Mouse (Mus musculus) gastrocnemius, postnatal 10 days (tissue): ENCODE measurements around the gene Slc36a2. TPM values are rescaled to one million over a fixed set of nuclear protein-coding genes. Genes with fewer than 3 reads are reported as not detected.
"Not testable (repeated sequence)": the region's sequence is repeated elsewhere in the genome, so short reads cannot be mapped to it uniquely, and the experiment has no call there.

Experiments
- DNase-seq: peaks from one replicate; pipeline ENCODE4 v3.0.0; 2021; ENCODE audit warnings: mixed read lengths
- total RNA-seq, 2 experiments: library from RNA; stranded (reverse); gene quantifications; 2 replicates each; pipeline ENCODE4 v1.2.3; 2021

Gene Slc36a2
- total RNA-seq, 2 experiments from 2014 or later = 3.4 to 6.5 TPM

DNA sequence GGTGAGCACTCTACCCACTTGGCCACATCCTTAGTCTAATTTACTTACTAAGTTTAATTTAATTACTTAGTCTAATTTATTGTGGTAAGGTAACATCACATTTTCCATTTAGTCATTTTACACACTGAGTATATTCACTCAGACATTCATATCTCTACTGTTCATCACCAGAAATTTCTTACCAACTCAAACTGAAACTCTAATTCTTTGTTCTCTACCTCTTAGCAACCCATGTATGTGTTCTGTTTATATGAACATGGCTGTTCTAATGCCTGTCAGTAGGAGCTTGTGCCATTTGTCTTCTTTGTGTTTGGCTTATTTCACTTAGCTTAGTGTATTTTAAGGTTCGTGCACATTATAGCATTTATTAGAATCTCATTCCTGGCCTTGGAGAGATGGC, 52.9 kb downstream of the Slc36a2 start:
- DNase-seq = no peak

DNA sequence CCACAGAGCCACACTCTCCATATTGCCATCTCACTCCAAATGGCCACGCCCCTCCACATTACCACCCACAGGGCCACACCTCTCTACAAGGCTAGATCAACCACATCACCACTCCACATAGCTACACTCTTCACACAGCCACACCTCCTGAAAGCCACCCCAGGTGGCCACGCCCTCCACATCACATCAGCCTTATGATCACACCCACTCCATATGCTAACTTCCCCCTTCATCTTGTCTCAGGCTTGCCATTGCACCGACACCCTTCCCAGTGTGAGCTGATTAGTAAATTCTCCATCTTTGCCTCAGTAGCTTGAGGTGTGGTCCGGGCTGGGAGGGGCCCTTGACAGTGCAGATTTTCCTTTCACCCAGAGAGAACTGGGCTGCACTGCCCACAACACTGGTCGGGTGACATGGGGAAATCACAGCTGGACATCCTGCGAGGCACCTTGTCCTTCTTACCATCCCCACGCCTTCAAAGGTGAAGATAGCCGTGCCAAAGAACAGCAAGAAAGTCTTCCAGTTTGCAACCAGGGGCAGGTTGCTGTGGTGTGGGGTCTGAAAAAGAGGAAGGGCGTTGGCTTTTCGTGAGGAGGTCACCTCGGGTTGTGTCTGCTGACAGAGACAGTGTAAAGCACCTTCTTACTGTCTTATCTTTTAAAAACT, 53.7 kb downstream of the Slc36a2 start:
- no peak for DNase-seq

GRCm38 (mm10) chr11:55128411-55128810, 56.5 kb downstream of the Slc36a2 start:
- DNase-seq = no peak

- no peak for DNase-seq
Observed at GRCm38 (mm10) chr11:55127937-55128336, 56.9 kb downstream of the Slc36a2 start.

DNA sequence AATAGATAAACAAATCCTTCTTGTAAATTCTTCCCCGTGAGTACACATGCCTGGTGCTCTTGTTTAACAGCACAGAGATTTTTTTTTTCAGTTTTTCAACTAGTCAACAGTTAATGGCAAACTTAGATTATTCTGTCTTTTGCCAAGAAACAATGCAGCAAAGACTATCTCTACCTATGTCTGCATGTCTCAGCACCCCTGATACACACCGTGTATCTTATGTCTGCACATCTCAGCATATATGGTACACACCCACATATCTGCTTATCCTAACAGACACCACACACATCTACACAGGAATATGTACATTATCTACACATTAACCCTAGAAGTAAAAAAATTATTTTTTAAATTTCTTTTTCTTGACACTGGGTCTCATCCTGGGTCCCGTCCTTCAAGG, 58.2 kb downstream of the Slc36a2 start:
- DNase-seq = no peak

DNA sequence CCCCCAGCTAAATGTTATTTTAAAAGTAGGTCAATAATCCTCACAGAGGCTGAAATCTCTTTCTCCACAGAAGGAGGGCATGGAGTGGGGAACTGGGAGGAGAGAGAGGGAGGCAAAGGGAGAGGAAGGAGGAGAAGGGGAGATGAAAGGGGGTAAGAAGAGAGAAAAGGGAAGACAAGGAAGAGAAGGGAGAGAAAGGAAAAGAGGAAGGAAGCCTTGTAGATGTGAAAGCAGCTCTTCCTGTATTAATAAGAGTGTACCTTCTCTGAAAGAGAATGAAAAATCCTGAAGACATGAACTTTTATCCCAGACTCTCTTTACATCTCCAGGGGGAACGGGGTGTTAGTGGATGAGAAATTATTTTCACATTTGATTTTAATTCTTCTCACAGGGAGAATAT, 63.4 kb downstream of the Slc36a2 start:
- no peak for DNase-seq

- DNase-seq = no peak
Observed at GRCm38 (mm10) chr11:55120821-55121271, 64.0 kb downstream of the Slc36a2 start.

DNA sequence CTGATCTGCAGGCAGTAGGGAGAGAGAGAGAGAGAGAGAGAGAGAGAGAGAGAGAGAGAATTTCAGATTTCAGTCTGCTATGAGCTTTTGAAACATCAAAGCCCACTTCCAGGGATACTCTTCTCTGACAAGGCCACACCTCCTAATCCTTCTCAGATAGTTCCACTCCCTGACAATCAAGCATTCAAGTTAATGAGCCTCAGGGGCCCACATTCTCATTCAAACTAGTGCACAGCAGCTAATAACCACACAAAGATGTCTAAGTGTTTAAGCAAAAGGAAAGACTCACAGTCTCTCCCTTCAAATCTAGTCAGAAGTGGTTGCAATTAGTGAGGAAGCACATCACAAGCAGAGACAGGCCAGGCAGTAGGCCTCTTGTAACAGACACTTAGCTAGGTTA, 64.6 kb downstream of the Slc36a2 start:
- no peak for DNase-seq

DNA sequence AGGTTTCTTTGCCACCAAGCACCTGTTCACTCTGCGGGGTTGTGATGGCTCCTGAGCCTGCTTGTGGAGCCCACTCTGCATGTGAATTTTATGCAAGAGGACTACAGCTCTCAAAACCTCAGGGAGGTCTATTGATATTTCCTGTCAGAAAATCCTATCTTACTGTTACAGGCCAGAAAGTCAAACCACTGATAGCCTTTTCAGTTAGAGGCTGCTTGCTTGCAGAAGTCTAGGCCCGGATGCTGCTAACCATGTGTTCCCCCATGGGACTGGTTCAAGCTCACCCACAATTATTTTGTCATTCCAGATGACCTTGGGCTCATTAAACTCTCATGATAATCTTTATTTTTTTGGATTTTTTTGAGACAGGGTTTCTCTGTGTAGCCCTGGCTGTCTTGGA, 67.8 kb downstream of the Slc36a2 start:
- no peak for DNase-seq

DNA sequence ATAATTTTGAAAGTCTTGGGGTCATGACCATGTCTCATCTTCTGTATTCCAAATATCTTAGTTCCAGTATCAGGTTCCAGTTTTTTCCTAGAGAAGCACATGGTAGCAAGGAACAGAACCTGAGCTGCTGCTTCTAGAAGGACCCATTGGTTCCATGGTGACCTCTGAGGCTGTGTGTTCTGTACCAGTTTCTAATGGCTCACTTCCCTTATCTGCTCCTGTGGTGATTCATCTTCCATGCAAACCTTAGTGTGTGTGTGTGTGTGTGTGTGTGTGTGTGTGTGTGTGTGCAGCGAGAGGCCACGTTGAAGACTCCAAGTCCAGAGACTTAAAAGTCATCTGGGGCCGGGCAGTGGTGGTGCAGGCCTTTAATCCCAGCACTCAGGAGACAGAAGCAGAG, 68.9 kb downstream of the Slc36a2 start:
- DNase-seq = no peak

GRCm38 (mm10) chr11:55114291-55114690, 70.6 kb downstream of the Slc36a2 start:
- no peak for DNase-seq

DNA sequence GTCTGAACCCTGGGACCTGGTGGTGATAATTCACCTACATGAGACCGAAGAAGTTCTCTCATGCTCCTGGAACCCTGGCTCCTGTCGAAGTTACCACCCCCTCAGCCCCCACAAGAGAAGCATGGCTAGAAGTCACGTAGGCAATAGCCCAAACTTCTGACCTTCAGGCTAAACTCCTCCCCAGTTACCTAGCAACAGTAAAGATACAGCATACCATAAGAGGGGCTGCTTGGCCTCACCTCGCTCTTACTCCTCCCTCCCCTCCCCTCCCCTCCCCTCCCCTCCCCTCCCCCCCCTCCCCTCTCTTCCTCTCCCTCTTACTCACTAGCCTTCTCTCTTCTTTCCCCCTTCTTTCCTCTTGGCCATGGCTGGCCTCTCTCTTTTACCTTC, 71.0 kb downstream of the Slc36a2 start:
- not testable (repeated sequence) for DNase-seq

DNA sequence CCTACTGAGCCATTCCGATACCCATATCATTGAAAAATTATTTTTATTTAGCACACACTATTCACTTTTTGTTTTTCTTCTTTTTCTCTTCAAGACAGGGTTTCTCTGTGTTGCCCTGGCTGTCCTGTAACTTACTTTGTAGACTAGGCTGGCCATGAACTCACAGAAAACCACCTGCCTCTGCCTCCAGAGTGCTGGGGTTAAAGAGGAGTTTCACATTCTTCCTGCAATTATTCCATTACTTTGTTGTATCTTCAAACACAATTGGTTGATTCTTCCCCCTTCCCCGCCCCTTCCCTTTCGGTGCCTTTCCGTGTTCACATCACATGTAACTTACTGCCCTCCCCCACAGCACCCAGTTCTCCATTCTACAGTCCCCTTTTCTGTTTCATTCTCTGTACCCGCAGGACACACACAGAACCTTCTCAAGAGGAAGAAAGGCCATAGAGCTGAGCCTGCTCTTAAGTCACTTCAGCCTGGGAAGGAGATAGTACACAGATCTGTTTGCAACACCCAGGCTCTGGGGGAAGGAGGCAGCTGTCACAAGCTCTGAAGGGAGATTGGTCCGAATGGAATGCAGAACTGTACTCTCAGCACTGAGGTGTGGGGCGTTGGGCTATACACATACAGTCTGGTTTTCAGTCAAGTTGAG, 71.5 kb downstream of the Slc36a2 start:
- no peak for DNase-seq

DNA sequence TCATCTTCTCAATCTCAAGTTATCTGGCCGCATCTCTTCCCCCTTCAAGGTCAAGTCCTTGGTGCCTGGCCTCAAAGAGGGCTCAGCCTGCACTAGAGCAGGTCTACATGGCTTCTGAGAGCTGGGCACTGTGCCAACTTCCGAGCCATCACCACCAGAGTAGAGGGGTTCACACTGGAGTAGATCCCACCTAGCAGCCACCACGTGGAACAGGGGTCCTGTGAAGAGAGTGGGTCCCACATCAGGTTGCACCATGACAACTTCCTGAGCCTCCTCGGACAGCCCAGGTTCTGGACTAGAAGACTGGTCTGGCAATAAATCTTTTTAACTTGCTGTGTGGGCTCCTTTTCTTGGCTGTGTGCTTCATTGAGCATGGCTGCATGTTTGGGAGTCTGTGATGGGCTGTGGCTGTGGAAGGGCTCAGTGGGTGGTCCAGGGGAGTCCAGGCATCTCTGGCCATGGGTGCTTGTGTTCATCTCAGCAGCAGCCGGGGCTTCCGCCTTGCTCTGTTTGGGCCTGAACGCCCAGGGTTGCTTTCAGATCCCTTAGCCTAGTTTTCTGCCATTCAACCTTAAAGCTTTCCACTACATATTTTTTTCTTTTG, 74.2 kb downstream of the Slc36a2 start:
- no peak for DNase-seq

- no peak for DNase-seq
Observed at GRCm38 (mm10) chr11:55109521-55110300, 75.2 kb downstream of the Slc36a2 start.

Other genes starting within 250 kb of the Slc36a2 start
- gene Tnip1, start 222.2 kb downstream of the Slc36a2 start, total RNA-seq = 10 to 100 TPM; 31.7 to 37.5 TPM
- gene Anxa6, start 151.6 kb downstream of the Slc36a2 start, total RNA-seq = 100 to 1,000 TPM; 297 to 313 TPM
- 10 to 100 TPM; 14.1 to 14.4 TPM for gene Ccdc69, start 106.9 kb downstream of the Slc36a2 start, total RNA-seq
- 10 to 100 TPM; 12.3 to 14.5 TPM for gene Gm2a, start 87.0 kb downstream of the Slc36a2 start, total RNA-seq
- gene Slc36a3, start 33.4 kb downstream of the Slc36a2 start, total RNA-seq = not detected
- gene Slc36a1, start 19.3 kb upstream of the Slc36a2 start, total RNA-seq = 1 to 10 TPM; 7.3 to 7.4 TPM
- gene Fat2, start 151.5 kb upstream of the Slc36a2 start, total RNA-seq = under 1 TPM; 0.14 to 0.26 TPM
- gene Sparc, start 238.1 kb upstream of the Slc36a2 start, total RNA-seq = 1,000 to 10,000 TPM; 2,118 to 2,804 TPM